Mouse (Mus musculus) CH12.LX (cell line): ENCODE results near the gene Gab1. TPM values are rescaled to one million over a fixed set of nuclear protein-coding genes. Genes with fewer than 3 reads are reported as not detected.

Experiments used
- DNase-seq: peaks from one replicate; pipeline ENCODE4 v3.0.0-alpha.2; 2013; ENCODE audit errors: extremely low read depth
- H3K27ac ChIP-seq: 2 replicates; pipeline ENCODE4 v1.5.1; 2012; ENCODE audit warnings: low read depth, mild to moderate bottlenecking, control low read depth, moderate library complexity; ENCODE audit not compliant: insufficient read depth
- H3K27me3 ChIP-seq: replicated peaks from 2 replicates; pipeline ENCODE3; 2012; ENCODE audit warnings: inconsistent platforms
- H3K36me3 ChIP-seq, 2 experiments: replicated peaks in 1 of 2; 2 replicates each; pipeline versions ENCODE3 to v1.6.1; 2012; ENCODE audit warnings: inconsistent platforms in 1 of 2, low read length in 1 of 2, mild to moderate bottlenecking in 1 of 2, mixed read lengths in 1 of 2, moderate library complexity in 1 of 2; ENCODE audit not compliant: control insufficient read depth in 1 of 2, insufficient read depth in 1 of 2
- H3K4me1 ChIP-seq, 2 experiments: 2 replicates each; pipeline ENCODE4 v1.6.1; 2012; ENCODE audit warnings: inconsistent platforms in 1 of 2, moderate library complexity in 1 of 2; ENCODE audit not compliant: insufficient read depth in 2 of 2, control insufficient read depth in 1 of 2
- H3K4me2 ChIP-seq: 2 replicates; pipeline ENCODE4 v1.6.1; 2012; ENCODE audit warnings: low read depth, mild to moderate bottlenecking, control low read depth; ENCODE audit not compliant: poor library complexity, insufficient read depth, severe bottlenecking
- H3K4me3 ChIP-seq, 3 experiments: fragments of 150-350 bp in 1 of 3; sonication (generic) in 1 of 3; replicated peaks in 1 of 3; 2 replicates each; pipeline versions ENCODE3 to v1.5.1; 2011 to 2012; ENCODE audit warnings: low read depth in 2 of 3, low read length in 2 of 3, mild to moderate bottlenecking in 2 of 3, moderate library complexity in 2 of 3, control low read depth in 1 of 3, improper control_type of control experiment in 1 of 3, inconsistent platforms in 1 of 3, mixed read lengths in 1 of 3; ENCODE audit not compliant: poor library complexity in 1 of 3
- H3K79me2 ChIP-seq: replicated peaks from 2 replicates; pipeline ENCODE4 v1.6.1; 2012; ENCODE audit warnings: mild to moderate bottlenecking, moderate library complexity; ENCODE audit not compliant: control insufficient read depth, poor library complexity, insufficient read depth, severe bottlenecking; ENCODE audit errors: extremely low read depth
- H3K9ac ChIP-seq: 2 replicates; pipeline ENCODE4 v1.6.1; 2012; ENCODE audit warnings: low read depth, mild to moderate bottlenecking, control low read depth, moderate library complexity; ENCODE audit not compliant: insufficient read depth
- H3K9me3 ChIP-seq: replicated peaks from 2 replicates; pipeline ENCODE3; 2012; ENCODE audit warnings: low read length, inconsistent platforms, mixed read lengths
- BHLHE40 ChIP-seq: IDR thresholded peaks from 2 replicates; pipeline ENCODE4 v1.6.1; 2011; ENCODE audit warnings: mild to moderate bottlenecking, low read depth, low read length, improper control_type of control experiment
- CHD1 ChIP-seq: IDR thresholded peaks from 2 replicates; pipeline ENCODE4 v1.6.1; 2012; ENCODE audit warnings: low read depth, low read length, improper control_type of control experiment, inconsistent platforms
- CHD2 ChIP-seq: IDR thresholded peaks from 2 replicates; pipeline ENCODE4 v1.6.1; 2011; ENCODE audit warnings: low read length, improper control_type of control experiment
- EP300 ChIP-seq: IDR thresholded peaks from 2 replicates; pipeline ENCODE4 v1.6.1; 2011; ENCODE audit warnings: low read length, improper control_type of control experiment
- GABPA ChIP-seq: IDR thresholded peaks from 2 replicates; pipeline ENCODE4 v1.6.1; 2012; ENCODE audit warnings: low read depth, low read length, improper control_type of control experiment, inconsistent platforms; ENCODE audit not compliant: insufficient replicate concordance
- IRF4 ChIP-seq: IDR thresholded peaks from 2 replicates; pipeline ENCODE4 v1.6.1; 2014; ENCODE audit warnings: low read depth, mild to moderate bottlenecking, inconsistent platforms, low read length, improper control_type of control experiment
- KAT2A ChIP-seq: IDR thresholded peaks from 2 replicates; pipeline ENCODE4 v1.6.1; 2012; ENCODE audit warnings: low read length, improper control_type of control experiment, inconsistent platforms; ENCODE audit not compliant: insufficient replicate concordance
- MEF2A ChIP-seq: IDR thresholded peaks from 2 replicates; pipeline ENCODE4 v1.6.1; 2014; ENCODE audit warnings: low read depth, mild to moderate bottlenecking, inconsistent platforms, low read length, improper control_type of control experiment, borderline replicate concordance
- MXI1 ChIP-seq: IDR thresholded peaks from 2 replicates; pipeline ENCODE4 v1.6.1; 2011; ENCODE audit warnings: mild to moderate bottlenecking, low read depth, low read length, improper control_type of control experiment
- MYC ChIP-seq: IDR thresholded peaks from 2 replicates; pipeline ENCODE4 v1.6.1; 2011; ENCODE audit warnings: low read depth, mild to moderate bottlenecking, improper control_type of control experiment, low read length
- NELFE ChIP-seq: IDR thresholded peaks from 2 replicates; pipeline ENCODE4 v1.6.1; 2011; ENCODE audit warnings: low read depth, low read length, improper control_type of control experiment
- PAX5 ChIP-seq: IDR thresholded peaks from 2 replicates; pipeline ENCODE4 v1.6.1; 2012; ENCODE audit warnings: low read length, inconsistent platforms, mixed read lengths
- POLR2A ChIP-seq: IDR thresholded peaks from 2 replicates; pipeline ENCODE4 v1.6.1; 2011; ENCODE audit warnings: low read depth, mild to moderate bottlenecking, improper control_type of control experiment, low read length
- RAD21 ChIP-seq: IDR thresholded peaks from 2 replicates; pipeline ENCODE4 v1.6.1; 2011; ENCODE audit warnings: low read depth, mild to moderate bottlenecking, low read length, improper control_type of control experiment, moderate library complexity
- RCOR1 ChIP-seq: conservative IDR thresholded peaks from 2 replicates; pipeline ENCODE4 v1.6.1; 2012; ENCODE audit warnings: low read depth, mild to moderate bottlenecking, inconsistent platforms, low read length, improper control_type of control experiment
- SMC3 ChIP-seq: IDR thresholded peaks from 2 replicates; pipeline ENCODE4 v1.6.1; 2011; ENCODE audit warnings: low read depth, low read length, improper control_type of control experiment
- TBP ChIP-seq: conservative IDR thresholded peaks from 2 replicates; pipeline ENCODE4 v1.6.1; 2011; ENCODE audit warnings: low read depth, low read length, improper control_type of control experiment
- UBTF ChIP-seq: IDR thresholded peaks from 2 replicates; pipeline ENCODE4 v1.6.1; 2012; ENCODE audit warnings: low read depth, mild to moderate bottlenecking, inconsistent platforms, low read length, improper control_type of control experiment, moderate library complexity
- USF1 ChIP-seq: IDR thresholded peaks from 2 replicates; pipeline ENCODE4 v1.6.1; 2014; ENCODE audit warnings: low read depth, mild to moderate bottlenecking, inconsistent platforms, low read length, improper control_type of control experiment
- ZC3H11A ChIP-seq: IDR thresholded peaks from 2 replicates; pipeline ENCODE4 v1.6.1; 2012; ENCODE audit warnings: low read depth, mild to moderate bottlenecking, inconsistent platforms, low read length, improper control_type of control experiment
- ZKSCAN1 ChIP-seq: IDR thresholded peaks from 2 replicates; pipeline ENCODE4 v1.6.1; 2012; ENCODE audit warnings: low read depth, inconsistent platforms, low read length, improper control_type of control experiment, borderline replicate concordance
- ZNF384 ChIP-seq: IDR thresholded peaks from 2 replicates; pipeline ENCODE4 v1.6.1; 2012; ENCODE audit warnings: low read depth, low read length, improper control_type of control experiment, inconsistent platforms
- dilution Hi-C: fragments of 300-500 bp; cut with MboI; formaldehyde crosslinking; loops from 2 replicates; pipeline ENCODE4 v1.14.3; 2020; ENCODE audit warnings: low sequenced_read_pairs; ENCODE audit not compliant: extremely low pct_unique_long_range_greater_than_20kb, extremely low pct_ligation_motif_present
- in situ Hi-C: fragments of 300-500 bp; cut with MboI; formaldehyde crosslinking; loops from 3 replicates; pipeline ENCODE4 v1.14.3; 2019; ENCODE audit warnings: low sequenced_read_pairs, low pct_ligation_motif_present, low pct_unique_long_range_greater_than_20kb, mixed read lengths
- polyA plus RNA-seq: library from polyadenylated mRNA; unstranded; fragments of >175 nt; gene quantifications from 2 replicates; pipeline ENCODE4 v1.2.1, GENCODE M21; 2012; ENCODE audit warnings: low read depth; ENCODE audit not compliant: insufficient read length
- total RNA-seq, 2 experiments: library from RNA; depleted of rRNA; stranded (reverse); fragments of 300-350 nt in 1 of 2; fragments of >200 nt in 1 of 2; gene quantifications; 2 replicates each; pipeline ENCODE4 v1.2.3; 2012 to 2014

Gene Gab1
- total and polyA plus RNA-seq, 3 experiments: 0.08 TPM; not detected in 2

DNA sequence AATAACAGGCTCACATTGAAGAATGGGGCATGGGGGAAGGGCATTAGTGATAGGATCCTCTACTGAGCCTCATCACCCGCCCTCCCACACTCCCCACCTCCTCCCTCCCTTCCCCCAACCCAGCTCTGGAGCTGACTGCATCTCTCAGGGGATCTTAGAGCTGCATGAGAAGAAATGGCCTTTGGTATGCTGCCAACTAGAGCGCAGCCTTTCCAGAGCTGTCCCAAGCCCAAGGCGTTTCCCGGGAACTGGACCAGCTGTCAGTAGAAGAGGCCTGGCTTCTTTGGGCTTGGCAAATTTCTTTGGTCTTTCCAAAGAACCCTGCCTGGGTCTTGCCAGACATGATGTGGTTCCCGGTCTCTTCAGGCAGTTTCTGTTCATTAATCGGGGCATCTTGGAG lies 42.3 kb upstream of the Gab1 start:
- DNase-seq: no peak
- Histone ChIP-seq H3K9me3 (no peaks in the 10 kb centered on the region), H3K27ac (no peak overlapping the region), H3K79me2 (no peaks in the 10 kb centered on the region), H3K9ac (no peak overlapping the region), H3K4me2 (peak overlapping the region; percentile 38; the same call in 1 of the 2 replicates), H3K4me3 (no peak overlapping the region), H3K27me3 (no peaks in the 10 kb centered on the region), H3K36me3 (no peaks in the 10 kb centered on the region), H3K4me1 (peaks cover 5 to 9% of the 10 kb centered on the region in 2 experiments; a peak in 3 of 4 replicates)
- in situ Hi-C loops (no loop called here), dilution Hi-C loops (no loop called here)
- no peak for TF ChIP-seq MXI1
- TF ChIP-seq USF1: no peak

DNA sequence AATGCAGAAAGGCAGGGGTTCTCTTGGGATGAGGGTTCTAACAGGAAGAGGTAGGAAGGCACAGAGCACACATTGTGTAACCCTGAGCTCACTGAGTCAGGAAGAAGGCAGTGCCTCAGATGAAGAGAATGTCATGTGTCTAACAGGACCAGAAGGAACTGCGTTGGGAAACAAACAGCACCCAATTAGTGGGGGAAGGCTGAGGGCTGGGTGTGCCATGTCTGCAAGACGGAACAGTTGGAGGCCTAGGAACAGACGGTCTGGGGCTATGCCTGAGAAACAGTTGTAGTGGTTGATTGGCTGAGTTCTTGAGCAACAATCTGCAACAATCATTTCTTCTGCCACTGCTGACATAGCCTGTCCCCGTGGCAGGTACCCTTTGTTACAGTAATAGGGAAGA lies 38.8 kb upstream of the Gab1 start:
- H3K27ac ChIP-seq: no peak overlapping the region
- H3K4me1 ChIP-seq: peaks cover 6 to 7% of the 10 kb centered on the region in 2 experiments; a peak in 3 of 4 replicates
- no peaks in the 10 kb centered on the region for H3K9me3 ChIP-seq
- in situ Hi-C loops (no loop called here), dilution Hi-C loops (no loop called here)
- H3K9ac ChIP-seq: no peak overlapping the region
- H3K79me2 ChIP-seq: no peaks in the 10 kb centered on the region
- H3K4me3 ChIP-seq: no peak overlapping the region
- no peaks in the 10 kb centered on the region for H3K36me3 ChIP-seq
- no peaks in the 10 kb centered on the region for H3K27me3 ChIP-seq
- no peak for DNase-seq
- no peak for TF ChIP-seq ZKSCAN1
- no peak for TF ChIP-seq SMC3
- no peak for TF ChIP-seq GABPA
- no peak for TF ChIP-seq PAX5
- no peak for TF ChIP-seq UBTF
- no peak for TF ChIP-seq ZC3H11A
- no peak for TF ChIP-seq POLR2A
- TF ChIP-seq IRF4: no peak
- TF ChIP-seq ZNF384: no peak
- no peak for TF ChIP-seq CHD1
- TF ChIP-seq EP300: no peak
- no peak for TF ChIP-seq RAD21
- no peak for TF ChIP-seq BHLHE40
- no peak for TF ChIP-seq NELFE
- TF ChIP-seq KAT2A: no peak
- TF ChIP-seq CHD2: no peak
- TF ChIP-seq TBP: no peak
- no peak for TF ChIP-seq MYC
- no peak for TF ChIP-seq RCOR1
- TF ChIP-seq MEF2A: no peak
- TF ChIP-seq, all 38 proteins: peak for 0
- H3K4me2 ChIP-seq: no peak overlapping the region
